Mouse (Mus musculus): ENCODE results near the gene Pou5f1.

Gene Pou5f1

GRCm38 (mm10) chr17:35514756-35515155, 8.9 kb downstream of the Pou5f1 start:
- no peak for DNase-seq

- peak; percentile 92 for DNase-seq
Observed at GRCm38 (mm10) chr17:35515911-35516640, 10.3 kb downstream of the Pou5f1 start.

DNA sequence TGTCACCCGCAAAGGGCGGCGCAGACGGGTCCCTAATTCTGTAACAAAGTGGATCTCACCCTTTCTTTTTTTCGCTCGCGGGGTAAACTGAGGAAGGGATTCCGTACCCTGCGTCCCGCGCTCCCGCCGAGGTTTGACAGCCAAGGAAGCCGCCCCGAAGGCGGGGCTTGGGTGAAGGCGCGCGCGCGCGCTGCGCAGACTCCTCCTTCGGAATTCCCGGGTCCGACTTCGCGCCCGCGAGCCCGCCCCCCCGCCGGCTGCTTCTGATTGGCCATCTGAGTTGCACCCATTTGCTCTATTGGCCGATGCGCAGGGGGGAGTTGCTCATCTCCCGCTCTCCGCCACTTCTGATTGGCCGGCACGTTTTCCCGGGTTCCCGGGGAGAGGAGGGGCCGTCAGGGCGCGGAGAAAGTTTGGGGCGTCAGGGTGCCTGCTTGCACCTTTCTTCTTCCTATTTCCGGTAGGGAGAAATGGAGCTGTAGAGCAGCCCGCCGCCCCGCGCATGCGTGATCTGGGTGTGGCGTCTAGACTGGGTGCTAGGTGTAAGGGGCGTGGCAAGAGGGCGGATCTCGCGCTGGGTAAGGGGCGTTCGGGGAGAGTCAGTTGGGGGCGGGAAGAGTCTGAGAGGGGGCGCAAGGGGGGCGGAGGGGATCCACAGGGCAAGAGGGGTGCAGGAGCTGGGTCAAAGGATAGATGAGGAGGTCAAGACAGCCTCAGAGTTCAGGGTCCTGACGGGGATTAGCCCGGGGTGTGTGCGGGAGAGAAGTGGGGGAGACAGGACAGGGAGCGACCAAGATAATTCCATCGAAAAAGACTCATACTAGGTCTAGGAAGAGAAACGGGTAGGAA, 11.1 kb downstream of the Pou5f1 start, which contains the start of the genes Tcf19 and Cchcr1:
Gene Tcf19, minus strand, starts transcription at position 173 of the 849 bp plus-strand sequence.
Gene Cchcr1, plus strand, starts transcription at position 449 of the 849 bp plus-strand sequence.
- peak; percentile 100 for DNase-seq

DNA sequence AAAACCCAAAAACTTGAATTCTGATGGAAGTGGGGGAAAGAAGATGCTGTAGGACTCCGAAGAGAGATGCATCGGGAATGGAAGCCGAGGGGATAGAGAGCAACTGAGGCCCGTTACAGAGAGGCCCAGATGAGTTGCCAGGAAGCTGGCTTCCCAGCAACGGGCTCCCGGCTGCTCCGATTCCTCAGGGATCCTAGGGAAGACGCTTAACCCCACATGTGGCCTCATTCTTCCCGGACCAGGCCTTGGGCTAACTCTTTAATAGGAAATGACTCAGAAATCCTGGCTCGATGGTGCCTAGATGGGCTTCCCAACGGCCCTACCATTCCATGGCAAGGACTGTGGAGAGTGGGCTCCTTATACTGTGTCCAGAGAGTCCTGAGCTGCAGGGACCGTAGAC, 11.7 kb downstream of the Pou5f1 start:
- peak; percentile 94 for DNase-seq

DNA sequence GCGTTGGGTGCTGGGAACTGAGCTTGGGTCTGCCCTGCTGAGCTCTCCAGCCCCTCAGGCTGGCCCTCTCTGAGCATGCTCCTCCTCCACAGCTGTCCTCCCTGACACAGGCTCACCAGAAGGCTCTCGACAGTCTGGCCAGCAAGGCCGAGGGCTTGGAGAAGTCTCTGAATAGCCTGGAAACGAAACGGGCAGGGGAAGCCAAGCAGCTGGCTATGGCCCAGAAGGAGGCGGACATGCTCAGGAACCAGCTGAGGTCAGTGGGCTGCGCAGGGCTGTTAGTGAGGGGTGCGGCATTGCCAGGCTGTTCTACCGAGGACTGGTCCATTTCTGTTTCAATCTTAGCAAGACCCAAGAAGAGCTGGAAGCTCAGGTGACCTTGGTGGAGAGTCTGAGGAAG, 18.5 kb downstream of the Pou5f1 start:
- no peak for DNase-seq

DNA sequence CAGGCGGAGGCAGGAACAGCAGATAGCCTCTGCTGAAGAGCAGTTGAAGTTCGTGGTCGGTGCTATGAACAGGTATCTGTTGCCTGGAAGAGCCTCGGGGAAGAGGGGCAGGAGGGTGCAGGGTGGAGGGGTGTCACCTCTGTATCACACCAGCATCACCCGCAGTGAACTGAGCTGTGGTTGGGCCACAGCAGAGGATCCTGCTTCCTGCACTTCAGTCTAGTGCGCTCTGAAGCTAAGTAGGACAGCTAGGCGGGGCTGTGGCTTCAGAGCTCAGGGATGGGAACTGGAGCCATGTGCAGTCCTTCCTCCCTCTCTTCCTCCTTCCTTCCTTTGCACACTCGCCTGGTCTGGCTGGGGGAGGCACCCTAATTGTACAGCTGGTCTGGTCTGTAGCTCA, 20.8 kb downstream of the Pou5f1 start:
- DNase-seq, result no peak

GRCm38 (mm10) chr17:35532360-35532759, 26.5 kb downstream of the Pou5f1 start:
- no peak for DNase-seq

DNA sequence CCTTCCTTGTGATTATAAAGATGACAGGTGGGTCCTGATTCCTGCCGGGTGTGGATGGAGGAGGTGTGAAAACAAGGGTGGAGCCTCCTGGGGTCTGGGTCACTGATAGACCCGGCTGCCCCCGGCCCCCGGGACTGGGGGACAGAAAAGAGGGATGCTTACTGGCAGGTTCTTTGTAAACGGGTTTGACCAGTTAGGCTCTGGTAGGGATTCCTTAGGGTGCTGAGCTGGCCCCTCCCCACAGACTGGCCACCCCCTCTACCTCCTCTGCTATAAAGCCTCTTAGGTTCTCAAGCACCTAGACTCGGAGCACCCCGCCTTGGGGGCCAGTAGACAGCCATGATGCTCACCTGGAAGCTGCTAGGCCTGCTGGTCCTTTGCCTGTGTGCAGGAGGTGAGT, 27.1 kb downstream of the Pou5f1 start, which contains the start of gene Psors1c2:
Gene Psors1c2, plus strand, starts transcription at position 301 of the 400 bp plus-strand sequence.
- no peak for DNase-seq

GRCm38 (mm10) chr17:35534343-35534742, 28.5 kb downstream of the Pou5f1 start:
- DNase-seq, result peak; percentile 93

DNA sequence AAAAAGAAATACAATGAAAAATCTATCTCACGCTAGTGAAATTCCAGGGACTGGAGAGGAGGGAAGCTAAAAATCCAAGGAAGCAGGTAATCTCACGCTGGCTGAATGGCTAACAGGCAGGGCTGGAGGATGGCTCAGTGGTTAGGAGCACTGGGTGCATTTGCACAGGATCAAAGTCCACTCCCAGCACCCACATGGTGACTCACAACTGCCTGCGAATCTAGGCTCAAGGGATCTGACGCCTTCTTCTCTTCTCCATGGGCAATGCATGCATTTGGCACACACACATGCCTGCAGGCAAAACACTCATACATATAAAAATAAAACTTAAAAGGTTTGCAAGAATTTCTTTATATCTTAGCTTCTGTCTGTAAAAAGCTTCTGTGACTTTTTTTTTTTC, 31.6 kb downstream of the Pou5f1 start:
- no peak for DNase-seq

DNA sequence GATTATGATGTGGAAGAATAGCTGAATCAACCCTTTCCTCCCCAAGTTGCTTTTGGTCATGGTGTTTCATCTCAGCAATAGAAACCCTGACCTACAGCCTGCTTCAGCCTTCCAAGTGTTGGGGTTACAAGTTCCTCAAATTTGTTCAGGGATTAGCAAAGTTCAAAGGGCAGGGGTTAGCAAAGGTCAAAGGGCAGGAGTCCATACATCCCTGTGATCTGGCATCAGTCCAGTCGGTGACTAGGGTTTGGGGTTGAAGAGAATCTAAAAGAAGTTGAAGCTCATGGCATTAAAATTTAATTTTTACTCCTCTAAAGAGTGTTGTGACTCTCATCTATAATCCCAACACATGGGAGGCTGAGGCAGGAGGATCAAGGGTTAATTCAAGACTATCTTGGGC, 32.7 kb downstream of the Pou5f1 start:
- DNase-seq, result no peak

GRCm38 (mm10) chr17:35539540-35539939, 33.7 kb downstream of the Pou5f1 start:
- no peak for DNase-seq

- DNase-seq, result no peak
Observed at GRCm38 (mm10) chr17:35542761-35543411, 37.1 kb downstream of the Pou5f1 start.

DNA sequence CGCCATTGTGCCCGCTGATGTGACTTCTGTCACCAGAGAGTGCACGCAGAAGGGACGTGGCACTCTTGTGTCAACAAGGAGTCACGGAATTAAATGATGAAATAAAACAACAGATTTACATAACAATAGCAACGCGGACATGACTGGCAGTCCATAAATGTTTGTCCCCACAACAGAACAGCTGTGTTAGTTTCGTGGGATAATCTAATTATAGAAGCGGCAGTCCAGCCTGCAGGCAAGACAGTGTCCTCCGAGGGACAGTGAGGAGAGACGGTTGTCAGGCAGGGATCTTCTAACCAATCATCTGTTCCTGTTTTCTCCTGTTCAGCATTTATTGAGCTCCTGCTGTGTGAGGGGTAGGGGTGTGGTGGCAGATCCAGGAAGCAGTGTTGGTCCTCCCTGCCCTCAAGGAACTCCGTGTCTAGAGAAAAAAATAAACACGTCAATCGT, 37.6 kb downstream of the Pou5f1 start:
- DNase-seq, result no peak

DNA sequence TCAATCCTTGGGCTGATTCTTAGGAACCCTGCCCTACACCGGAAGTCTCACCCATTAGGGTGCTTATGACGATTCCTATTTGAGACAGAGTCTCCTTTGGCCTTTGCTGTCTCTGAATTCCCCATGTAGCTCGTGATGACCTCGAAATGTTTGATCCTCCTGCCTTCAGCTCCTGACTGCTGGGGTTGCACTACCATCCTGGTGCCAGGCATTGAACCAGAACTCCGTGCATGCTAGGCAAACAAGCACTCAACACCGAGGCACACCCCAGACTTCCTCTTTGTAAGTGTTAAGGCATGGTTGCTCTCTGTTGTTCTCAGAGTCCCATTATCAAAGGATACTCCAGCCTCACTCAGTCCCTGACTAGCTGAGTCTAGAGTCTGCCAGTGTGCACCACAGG, 38.2 kb downstream of the Pou5f1 start:
- DNase-seq, result no peak

DNA sequence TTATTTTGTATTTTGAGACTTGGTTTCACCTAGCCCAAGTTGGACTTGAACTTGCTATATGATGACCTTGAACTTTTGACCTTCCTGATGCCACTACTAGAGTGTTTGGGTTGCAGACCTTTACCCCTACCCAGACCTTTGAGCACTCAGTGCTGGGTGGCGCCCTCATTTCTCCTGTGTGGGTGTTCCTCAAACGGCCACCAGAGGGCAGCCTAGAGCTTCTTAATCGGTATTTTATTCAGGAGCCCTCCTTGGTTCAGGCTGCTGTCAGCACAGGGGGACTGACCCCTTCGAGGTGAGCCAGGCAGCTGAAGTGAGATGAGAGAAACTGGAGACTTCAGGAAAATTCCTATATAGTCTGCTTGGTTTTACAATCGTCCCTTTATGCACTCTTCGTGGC, 38.9 kb downstream of the Pou5f1 start:
- no peak for DNase-seq

DNA sequence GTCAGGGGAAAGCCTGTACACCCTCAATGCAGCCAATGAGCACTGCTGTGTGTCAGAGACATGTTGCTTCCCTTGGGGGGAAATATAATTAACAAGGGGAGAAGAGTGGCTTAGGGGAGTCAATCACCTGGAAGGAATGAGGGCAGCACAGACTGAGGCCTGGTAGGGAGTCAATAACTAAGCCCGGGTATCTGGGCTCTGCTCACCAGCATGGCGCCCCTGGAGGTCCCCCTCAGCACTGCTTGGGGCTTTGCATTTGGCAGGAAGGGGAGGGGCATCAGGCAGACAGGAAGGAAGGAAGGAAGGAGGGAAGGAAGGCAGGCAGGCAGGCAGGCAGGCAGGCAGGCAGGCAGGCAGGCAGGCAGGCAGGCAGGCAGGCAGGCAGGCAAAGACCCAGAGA, 41.6 kb downstream of the Pou5f1 start:
- DNase-seq, result no peak

GRCm38 (mm10) chr17:35548636-35549035, 42.8 kb downstream of the Pou5f1 start:
- no peak for DNase-seq

GRCm38 (mm10) chr17:35549437-35550142, 43.8 kb downstream of the Pou5f1 start:
- peak; percentile 99 for DNase-seq

GRCm38 (mm10) chr17:35550143-35550494, 44.3 kb downstream of the Pou5f1 start:
- DNase-seq, result no peak

DNA sequence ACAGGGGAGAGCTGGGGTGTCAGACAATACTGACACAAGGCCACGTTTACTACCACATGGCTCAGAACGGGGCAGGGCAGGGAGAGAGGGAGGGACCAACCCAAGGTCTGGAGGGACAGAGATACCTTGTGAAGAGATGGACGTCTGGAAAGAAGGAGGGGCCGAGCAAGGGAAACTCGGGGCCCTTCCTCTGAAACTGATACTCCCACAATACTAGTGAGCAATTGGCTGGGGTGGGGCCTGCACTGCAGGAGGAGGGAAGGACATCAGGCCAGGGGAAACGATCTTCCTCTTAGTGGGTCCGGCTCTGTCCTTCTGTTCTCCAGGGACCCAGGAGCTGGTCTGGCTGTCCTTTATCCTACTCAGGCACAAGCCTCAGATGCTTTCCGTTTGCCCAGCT, 45.1 kb downstream of the Pou5f1 start:
- no peak for DNase-seq

DNA sequence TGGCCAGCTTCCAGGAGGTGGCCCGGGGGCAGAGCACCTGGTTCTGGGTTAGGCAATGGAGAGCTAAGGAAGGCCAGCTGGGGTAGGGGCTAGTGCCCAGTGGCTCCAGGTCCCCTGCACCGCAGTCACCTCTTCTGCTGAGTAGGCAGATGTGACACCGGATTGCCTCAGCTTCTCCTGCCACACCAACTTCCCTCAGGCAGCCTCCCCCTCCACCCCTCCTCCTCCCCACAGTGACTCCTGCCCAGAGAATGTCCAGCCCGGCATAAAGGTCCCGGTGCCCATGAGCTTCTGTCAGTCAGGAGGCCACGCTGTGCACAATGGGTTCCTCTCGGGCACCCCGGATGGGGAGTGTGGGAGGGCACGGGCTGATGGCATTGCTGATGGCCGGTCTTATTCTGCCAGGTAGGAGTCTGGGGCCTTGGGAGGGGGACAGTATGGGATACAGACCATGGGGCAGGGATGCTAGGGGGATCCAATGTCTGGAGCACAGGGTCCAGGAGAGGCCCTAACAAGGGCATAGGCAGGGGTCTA, 46.1 kb downstream of the Pou5f1 start, which contains the start of gene Cdsn:
Gene Cdsn, plus strand, starts transcription at position 248 of the 534 bp plus-strand sequence.
- DNase-seq, result no peak
